Mouse (Mus musculus): ENCODE data around the gene Olfr1160.
"Not testable (repeated sequence)": the region's sequence is repeated elsewhere in the genome, so short reads cannot be mapped to it uniquely, and the experiment has no call there.

- TF ChIP-seq CTCF (conservative IDR thresholded peaks at IDR 0.05; ENCODE audit: low read length); NANOG (IDR thresholded peaks at IDR 0.05; ENCODE audit: borderline replicate concordance, low read length); POU5F1 (IDR thresholded peaks at IDR 0.05; ENCODE audit: borderline replicate concordance, low read length): not testable (repeated sequence)
These were observed 14.4 kb upstream of the Olfr1160 start, which contains the start of gene Olfr1161 for GRCm38 (mm10) chr2:88022474-88022873.

All from E14TG2a.4 (cell line).